Comparison of ENCODE assay signal across 8 mouse cellular contexts in the genomic region with DNA sequence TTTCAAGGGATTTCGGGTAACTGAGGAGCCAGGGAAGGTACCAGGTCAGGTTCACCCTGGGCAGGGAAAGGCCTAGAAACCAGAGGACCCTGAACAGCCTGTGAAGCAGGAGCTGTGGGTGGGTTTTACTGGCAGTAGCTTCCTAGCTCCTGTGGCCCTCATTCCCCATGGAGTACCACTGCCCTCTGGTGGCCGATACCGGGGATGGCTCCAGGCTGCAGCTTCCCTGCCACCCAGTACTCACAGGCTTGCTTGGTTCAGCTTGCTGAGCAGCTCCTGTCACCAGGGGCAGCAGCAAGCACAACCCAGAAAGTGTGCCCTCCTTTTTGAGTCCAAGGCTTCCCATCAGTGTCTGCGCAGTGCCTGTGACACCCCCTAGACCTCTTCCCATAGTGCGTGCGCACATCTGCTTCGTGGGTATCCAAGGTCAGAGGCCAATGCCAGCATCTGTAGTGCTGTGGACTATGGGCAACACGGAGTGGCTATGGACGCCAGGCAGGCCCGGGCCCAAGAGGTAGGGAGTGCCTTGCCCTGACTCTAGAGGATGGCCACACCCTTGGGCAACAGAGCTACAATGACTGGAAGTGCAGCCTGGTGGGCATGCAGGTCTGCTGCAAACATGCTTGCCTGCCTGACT. TPM values are rescaled to one million over a fixed set of nuclear protein-coding genes. Genes with fewer than 3 reads are reported as not detected.
A peak's percentile ranks its signal among the peaks of the same experiment; 100 is the strongest.
DNase-seq lines count a peak whose midpoint lies in the region; ATAC-seq and TF ChIP-seq lines count a peak whose summit lies in the region.
"Not testable (repeated sequence)": the region's sequence is repeated elsewhere in the genome, so short reads cannot be mapped to it uniquely, and the experiment has no call there.

No protein-coding gene starts in this region.

- not testable (repeated sequence) for H3K4me1 ChIP-seq in forebrain, embryonic 13.5 days; heart, embryonic 12.5 days (replicated peaks); hindbrain, embryonic 15.5 days (replicated peaks); lung, embryonic 14.5 days (ENCODE audit: insufficient read depth); midbrain, embryonic 13.5 days (replicated peaks); stomach, embryonic 16.5 days (ENCODE audit: control insufficient read depth, insufficient read depth, low read length)

- 72% methylated on average over 7 of the region's 10 CpGs for WGBS in forebrain, embryonic 13.5 days
- WGBS in heart, embryonic 12.5 days = 69% methylated on average over 7 of the region's 10 CpGs
- 75% methylated on average over 7 of the region's 10 CpGs for WGBS in hindbrain, embryonic 15.5 days
- WGBS in lung, embryonic 14.5 days = 73% methylated on average over 5 of the region's 10 CpGs
- WGBS in midbrain, embryonic 13.5 days = 69% methylated on average over 7 of the region's 10 CpGs
- WGBS in stomach, embryonic 16.5 days = 63% methylated on average over 4 of the region's 10 CpGs

- H3K27ac ChIP-seq in forebrain, embryonic 13.5 days; heart, embryonic 12.5 days (ENCODE audit: poor library complexity, severe bottlenecking); hindbrain, embryonic 15.5 days (replicated peaks); layer of hippocampus, adult 2 months; lung, embryonic 14.5 days (ENCODE audit: low read depth); midbrain, embryonic 13.5 days; stomach, embryonic 16.5 days (ENCODE audit: low read length): not testable (repeated sequence)

- H3K4me3 ChIP-seq in forebrain, embryonic 13.5 days; heart, embryonic 12.5 days; hindbrain, embryonic 15.5 days; layer of hippocampus, adult 2 months; lung, embryonic 14.5 days (ENCODE audit: low read depth, low read length); midbrain, embryonic 13.5 days (replicated peaks); stomach, embryonic 16.5 days (replicated peaks; ENCODE audit: low read length): not testable (repeated sequence)

- H3K36me3 ChIP-seq in forebrain, embryonic 13.5 days (ENCODE audit: poor library complexity, severe bottlenecking); heart, embryonic 12.5 days; hindbrain, embryonic 15.5 days; lung, embryonic 14.5 days (ENCODE audit: insufficient read depth); midbrain, embryonic 13.5 days; stomach, embryonic 16.5 days (ENCODE audit: control insufficient read depth, insufficient read depth, low read length): not testable (repeated sequence)

- H3K4me2 ChIP-seq in forebrain, embryonic 13.5 days; heart, embryonic 12.5 days; hindbrain, embryonic 15.5 days; lung, embryonic 14.5 days; midbrain, embryonic 13.5 days (replicated peaks); stomach, embryonic 16.5 days (ENCODE audit: low read depth, low read length): not testable (repeated sequence)

- not testable (repeated sequence) for H3K9ac ChIP-seq in forebrain, embryonic 13.5 days; heart, embryonic 12.5 days; hindbrain, embryonic 15.5 days; lung, embryonic 14.5 days; midbrain, embryonic 13.5 days (replicated peaks); stomach, embryonic 16.5 days (ENCODE audit: low read length)

- not testable (repeated sequence) for H3K27me3 ChIP-seq in forebrain, embryonic 13.5 days; heart, embryonic 12.5 days (replicated peaks); hindbrain, embryonic 15.5 days; lung, embryonic 14.5 days (ENCODE audit: insufficient read depth, low read length); stomach, embryonic 16.5 days (ENCODE audit: control insufficient read depth, insufficient read depth, low read length)
- peaks cover 14% of the 10 kb centered on the region for H3K27me3 ChIP-seq in midbrain, embryonic 13.5 days

- peak; percentile 28 for TF ChIP-seq CTCF in layer of hippocampus, adult 2 months (conservative IDR thresholded peaks at IDR 0.05)
- not testable (repeated sequence) for TF ChIP-seq CTCF in lung, embryonic 14.5 days (IDR thresholded peaks at IDR 0.05; ENCODE audit: low read depth)

- not testable (repeated sequence) for DNase-seq in layer of hippocampus, adult 2 months (ENCODE audit: low spot score in 2 of 2); lung, embryonic 14.5 days

- H3K9me3 ChIP-seq in forebrain, embryonic 13.5 days (replicated peaks); heart, embryonic 12.5 days (replicated peaks); hindbrain, embryonic 15.5 days; lung, embryonic 14.5 days (ENCODE audit: low read depth, low read length); midbrain, embryonic 13.5 days; stomach, embryonic 16.5 days (replicated peaks; ENCODE audit: control insufficient read depth, low read length): not testable (repeated sequence)

- peak; percentile 99 for ATAC-seq in common myeloid progenitor, adult 5-6 weeks (replicated peaks; ENCODE audit: low read depth, poor library complexity, severe bottlenecking)
- ATAC-seq in forebrain, embryonic 13.5 days = peak; percentile 74; the same call in 1 of the 2 replicates
- ATAC-seq in heart, embryonic 12.5 days (ENCODE audit: insufficient number of reproducible peaks, low FRiP score) = 0 out of 2 replicates have a peak, but pooled peaks have one; percentile 55
- peak; percentile 27; the same call in 1 of the 2 replicates for ATAC-seq in hindbrain, embryonic 15.5 days (ENCODE audit: low FRiP score, low read depth)
- peak; percentile 85; the same call in 1 of the 2 replicates for ATAC-seq in lung, embryonic 14.5 days (ENCODE audit: insufficient read depth)
- peak; percentile 70 for ATAC-seq in midbrain, embryonic 13.5 days
- peak; percentile 50; the same call in 1 of the 2 replicates for ATAC-seq in stomach, embryonic 16.5 days (ENCODE audit: insufficient read depth, low FRiP score)

RNA-seq across cellular contexts. Expression of a gene that starts 24.7 kb away (rescaled TPM):
- 3.0 and 3.1 TPM in 2 replicates for total RNA-seq in common myeloid progenitor, adult 5-6 weeks (2017)
- polyA plus RNA-seq in forebrain, embryonic 13.5 days (2015; fragmentation: Nextera tagmentation; extraction: Ambion mirVana) = 67.6 and 71.9 TPM in 2 replicates
- polyA plus RNA-seq in heart, embryonic 12.5 days (2016; fragmentation: Nextera tagmentation; extraction: Ambion mirVana) = 25.3 and 29.0 TPM in 2 replicates
- 28.9 and 29.5 TPM in 2 replicates for polyA plus RNA-seq in hindbrain, embryonic 15.5 days (2015; fragmentation: Nextera tagmentation; extraction: Ambion mirVana)
- total RNA-seq in layer of hippocampus, adult 2 months (2021) = 10 to 100 TPM; 11.8 to 17.5 TPM
- 46.0 and 48.9 TPM in 2 replicates for polyA plus RNA-seq in lung, embryonic 14.5 days (2014; fragmentation: Nextera tagmentation; extraction: Ambion mirVana)
- polyA plus RNA-seq in midbrain, embryonic 13.5 days (2015; fragmentation: Nextera tagmentation; extraction: Ambion mirVana) = 24.1 and 36.5 TPM in 2 replicates
- 15.6 and 18.9 TPM in 2 replicates for polyA plus RNA-seq in stomach, embryonic 16.5 days (2015; fragmentation: Nextera tagmentation; extraction: Ambion mirVana)

Comparison
In these comparisons a context has a peak if more than half of its experiments do, and no peak if none do; other contexts are left out.
1. ATAC-seq: peak in every context shown above with its lines; median percentile 99 in common myeloid progenitor, adult 5-6 weeks; 85 in lung, embryonic 14.5 days; 74 in forebrain, embryonic 13.5 days; 70 in midbrain, embryonic 13.5 days; 55 in heart, embryonic 12.5 days; 50 in stomach, embryonic 16.5 days; 27 in hindbrain, embryonic 15.5 days.